Mouse (Mus musculus): Measurements from ENCODE around the gene Ccdc28a. TPM values are rescaled to one million over a fixed set of nuclear protein-coding genes. Genes with fewer than 3 reads are reported as not detected.

Gene Ccdc28a
- polyA plus RNA-seq, 1 experiment from 2014 or later, result 8.3 TPM

DNA sequence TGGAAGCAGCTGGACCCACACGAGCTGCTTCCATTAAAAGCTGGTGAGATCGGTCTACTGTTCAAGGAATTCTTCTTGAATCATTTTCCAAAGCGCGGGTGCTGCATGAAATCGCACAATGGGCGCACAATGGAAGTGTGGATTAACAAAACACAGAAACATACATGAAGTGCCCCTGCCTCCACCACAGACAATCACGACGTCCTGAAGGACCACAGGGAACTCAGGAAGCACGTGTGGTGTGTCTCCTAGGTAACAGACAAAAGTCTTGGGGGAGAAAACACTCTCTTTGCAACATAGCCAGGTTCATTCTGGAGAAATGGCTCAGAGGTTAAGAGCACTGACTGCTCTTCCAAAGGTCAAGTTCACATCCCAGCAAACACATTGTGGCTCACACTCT, 34.1 kb downstream of the Ccdc28a start:
- Histone ChIP-seq H3K9me3 (ENCODE audit: control insufficient read depth, low read length) (no peaks in the 10 kb centered on the region), H3K4me3 (replicated peaks; ENCODE audit: low read depth, low read length) (no peak overlapping the region), H3K4me1 (ENCODE audit: control insufficient read depth, insufficient read depth, low read length) (peaks cover 5% of the 10 kb centered on the region; the same call in 1 of the 2 replicates), H3K9ac (replicated peaks; ENCODE audit: low read length) (no peak overlapping the region), H3K27ac (replicated peaks; ENCODE audit: low read depth, low read length) (no peak overlapping the region), H3K4me2 (ENCODE audit: low read length) (no peak overlapping the region), H3K27me3 (ENCODE audit: control insufficient read depth, insufficient read depth, low read length) (no peaks in the 10 kb centered on the region), H3K36me3 (ENCODE audit: control insufficient read depth, insufficient read depth, low read length) (no peaks in the 10 kb centered on the region)
- no peak for ATAC-seq (ENCODE audit: low FRiP score, low TSS enrichment)
- DNase-seq, result no peak
- 53% methylated on average over 9 of the region's 9 CpGs for WGBS

DNA sequence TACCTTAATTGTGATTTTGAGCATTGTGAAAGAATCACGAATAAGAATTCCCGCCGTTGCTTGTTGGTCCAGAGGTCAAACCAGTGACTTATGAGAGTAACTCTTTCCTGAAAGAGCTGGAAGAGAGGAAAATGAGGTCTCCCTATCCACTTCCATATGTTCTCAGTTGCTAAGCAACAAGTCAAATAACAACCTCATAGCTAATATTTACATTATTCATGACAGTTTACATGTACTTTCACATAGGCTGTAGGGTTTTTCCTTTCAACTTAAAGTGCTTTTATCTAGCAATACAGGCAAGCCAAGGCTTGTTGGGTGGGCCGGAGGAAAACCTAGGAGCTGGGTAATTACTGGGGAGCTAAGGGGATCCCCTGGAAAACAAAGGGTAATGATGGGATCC, 34.9 kb downstream of the Ccdc28a start:
- ATAC-seq (ENCODE audit: low FRiP score, low TSS enrichment) (no peak), DNase-seq (no peak)
- Histone ChIP-seq H3K27ac (replicated peaks; ENCODE audit: low read depth, low read length) (no peak overlapping the region), H3K27me3 (ENCODE audit: control insufficient read depth, insufficient read depth, low read length) (no peaks in the 10 kb centered on the region), H3K4me2 (ENCODE audit: low read length) (no peak overlapping the region), H3K4me1 (ENCODE audit: control insufficient read depth, insufficient read depth, low read length) (peaks cover 5% of the 10 kb centered on the region; the same call in 1 of the 2 replicates), H3K9me3 (ENCODE audit: control insufficient read depth, low read length) (no peaks in the 10 kb centered on the region), H3K36me3 (ENCODE audit: control insufficient read depth, insufficient read depth, low read length) (no peaks in the 10 kb centered on the region), H3K9ac (replicated peaks; ENCODE audit: low read length) (no peak overlapping the region), H3K4me3 (replicated peaks; ENCODE audit: low read depth, low read length) (no peak overlapping the region)
- WGBS, result 81% methylated on average over 4 of the region's 4 CpGs

DNA sequence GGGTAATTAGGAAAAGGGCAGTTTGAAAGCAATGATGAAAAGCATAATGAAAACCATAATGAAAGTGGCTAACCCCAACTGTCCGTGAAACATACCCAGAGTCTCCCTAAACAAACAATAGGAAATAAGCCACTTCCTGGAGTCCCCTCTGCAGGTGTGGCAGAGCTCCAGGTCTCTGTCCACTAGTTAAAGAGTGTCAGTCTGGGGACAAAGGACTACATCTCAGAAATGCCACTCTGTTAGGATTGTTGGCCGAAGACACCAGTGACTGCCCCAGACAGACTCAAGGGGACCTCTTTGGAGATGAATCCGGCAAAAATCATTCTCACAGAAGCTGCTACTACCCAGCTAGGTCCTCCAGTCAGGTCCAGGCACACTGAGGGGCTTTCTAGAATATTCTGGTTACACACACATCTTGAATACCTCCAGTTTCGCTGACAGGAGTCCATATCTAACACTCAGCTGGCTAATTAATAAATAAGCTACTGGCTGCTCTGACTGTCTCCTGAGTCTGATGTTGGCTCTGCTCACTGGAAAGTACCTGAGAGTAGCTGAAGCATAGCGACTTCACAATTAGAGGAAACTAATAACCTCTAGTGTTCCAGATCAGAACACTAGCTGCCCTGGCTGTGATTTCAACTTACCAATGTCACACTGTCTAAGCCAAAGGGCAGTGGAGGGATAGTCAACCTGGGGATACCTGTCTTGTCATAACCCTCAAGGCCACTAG, 36.3 kb downstream of the Ccdc28a start:
- Histone ChIP-seq H3K4me2 (ENCODE audit: low read length) (no peak overlapping the region), H3K36me3 (ENCODE audit: control insufficient read depth, insufficient read depth, low read length) (no peaks in the 10 kb centered on the region), H3K4me3 (replicated peaks; ENCODE audit: low read depth, low read length) (no peak overlapping the region), H3K9me3 (ENCODE audit: control insufficient read depth, low read length) (no peaks in the 10 kb centered on the region), H3K27ac (replicated peaks; ENCODE audit: low read depth, low read length) (no peak overlapping the region), H3K4me1 (ENCODE audit: control insufficient read depth, insufficient read depth, low read length) (peaks cover 5% of the 10 kb centered on the region; the same call in 1 of the 2 replicates), H3K9ac (replicated peaks; ENCODE audit: low read length) (no peak overlapping the region), H3K27me3 (ENCODE audit: control insufficient read depth, insufficient read depth, low read length) (no peaks in the 10 kb centered on the region)
- ATAC-seq (ENCODE audit: low FRiP score, low TSS enrichment), result no peak
- DNase-seq, result no peak
- 85% methylated on average over 5 of the region's 5 CpGs for WGBS

DNA sequence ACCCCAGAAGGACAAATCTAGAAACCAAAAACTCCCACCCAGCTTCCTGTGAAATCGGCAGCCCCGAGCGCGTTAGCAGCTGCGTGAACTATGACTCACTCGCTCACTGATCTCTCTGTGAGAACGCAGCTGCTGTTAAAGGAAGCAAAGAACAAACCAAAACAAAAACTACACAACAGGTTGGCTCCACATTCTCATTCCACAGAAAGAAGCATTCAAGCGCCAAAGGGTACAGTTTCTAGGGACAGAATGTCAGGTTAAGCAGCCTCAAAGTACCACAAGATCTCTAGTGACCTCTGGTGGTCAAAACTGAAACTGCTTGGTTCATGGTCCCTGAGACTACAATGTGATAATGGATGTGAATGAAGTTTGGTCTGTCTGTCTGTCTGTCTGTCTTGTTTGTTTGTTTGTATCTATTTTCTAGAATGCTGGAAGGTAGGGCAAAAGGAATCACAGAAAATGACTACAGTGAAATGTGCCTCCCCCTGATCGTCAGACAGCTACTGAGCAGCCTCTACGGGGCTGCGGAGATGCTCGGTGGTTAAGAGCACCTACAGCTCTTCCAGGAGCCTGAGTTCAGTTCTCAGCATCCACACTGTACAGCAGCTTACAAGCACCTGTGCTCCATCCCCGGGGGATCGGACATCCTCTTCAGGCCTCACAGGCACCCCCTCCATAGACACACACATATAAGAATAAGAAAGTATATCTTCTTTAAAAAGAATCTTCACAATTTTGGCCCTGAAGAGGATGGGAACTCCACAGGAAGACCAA, 37.4 kb downstream of the Ccdc28a start:
- no peak overlapping the region for H3K9ac ChIP-seq (replicated peaks; ENCODE audit: low read length)
- peak; percentile 91 for DNase-seq
- H3K27ac ChIP-seq (replicated peaks; ENCODE audit: low read depth, low read length), result no peak overlapping the region
- WGBS, result 61% methylated on average over 14 of the region's 14 CpGs
- H3K27me3 ChIP-seq (ENCODE audit: control insufficient read depth, insufficient read depth, low read length), result no peaks in the 10 kb centered on the region
- H3K9me3 ChIP-seq (ENCODE audit: control insufficient read depth, low read length), result no peaks in the 10 kb centered on the region
- H3K4me3 ChIP-seq (replicated peaks; ENCODE audit: low read depth, low read length), result no peak overlapping the region
- H3K4me2 ChIP-seq (ENCODE audit: low read length), result peak overlapping the region; percentile 33
- ATAC-seq (ENCODE audit: low FRiP score, low TSS enrichment), result no peak
- peaks cover 5% of the 10 kb centered on the region; the same call in 1 of the 2 replicates for H3K4me1 ChIP-seq (ENCODE audit: control insufficient read depth, insufficient read depth, low read length)
- H3K36me3 ChIP-seq (ENCODE audit: control insufficient read depth, insufficient read depth, low read length), result no peaks in the 10 kb centered on the region

DNA sequence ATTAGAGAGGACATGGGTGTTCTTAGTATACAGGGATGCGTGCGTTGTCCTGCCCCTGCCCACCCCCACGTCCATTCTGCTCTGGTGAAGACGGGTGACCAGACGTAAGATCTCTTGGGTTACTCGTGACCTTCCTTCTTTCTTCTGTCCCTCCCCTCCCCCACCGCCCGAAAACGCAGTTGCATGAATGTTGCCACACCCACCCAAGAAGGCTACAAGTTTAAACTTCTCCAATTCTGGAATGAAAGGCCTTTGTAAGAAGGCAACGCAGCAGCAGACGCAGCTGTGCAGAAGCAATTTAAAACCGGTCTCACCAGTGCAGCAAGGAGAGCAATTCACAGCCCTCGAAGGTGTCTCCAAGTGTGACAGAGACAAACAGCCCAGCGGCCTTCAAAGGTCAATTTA, 40.1 kb downstream of the Ccdc28a start:
- H3K9me3 ChIP-seq (ENCODE audit: control insufficient read depth, low read length), result no peaks in the 10 kb centered on the region
- H3K27me3 ChIP-seq (ENCODE audit: control insufficient read depth, insufficient read depth, low read length), result no peaks in the 10 kb centered on the region
- WGBS, result 77% methylated on average over 14 of the region's 14 CpGs
- no peak overlapping the region for H3K4me3 ChIP-seq (replicated peaks; ENCODE audit: low read depth, low read length)
- no peaks in the 10 kb centered on the region for H3K36me3 ChIP-seq (ENCODE audit: control insufficient read depth, insufficient read depth, low read length)
- H3K4me1 ChIP-seq (ENCODE audit: control insufficient read depth, insufficient read depth, low read length), result no peaks in the 10 kb centered on the region
- H3K4me2 ChIP-seq (ENCODE audit: low read length), result no peak overlapping the region
- no peak for ATAC-seq (ENCODE audit: low FRiP score, low TSS enrichment)
- DNase-seq, result no peak
- H3K9ac ChIP-seq (replicated peaks; ENCODE audit: low read length), result no peak overlapping the region
- H3K27ac ChIP-seq (replicated peaks; ENCODE audit: low read depth, low read length), result no peak overlapping the region

DNA sequence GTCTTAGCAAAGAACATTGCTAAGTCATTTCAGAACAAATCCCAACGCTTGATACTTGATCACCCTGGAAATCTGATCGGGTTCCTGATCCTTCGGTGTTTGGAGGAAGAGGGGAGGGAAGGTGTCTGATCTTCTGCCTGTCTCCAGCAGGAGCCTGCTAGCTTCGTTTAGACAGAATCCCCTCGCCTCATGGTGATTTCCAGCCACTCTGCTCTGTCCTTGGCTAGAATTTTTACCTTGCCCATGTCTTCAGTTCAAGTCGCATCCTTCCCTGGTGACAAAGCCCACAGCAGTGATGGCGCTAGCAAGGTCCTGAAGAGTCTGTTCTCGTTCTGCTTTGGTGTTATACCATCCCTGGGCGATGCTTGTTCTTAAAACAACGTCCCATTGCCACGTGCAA, 40.6 kb downstream of the Ccdc28a start:
- ATAC-seq (ENCODE audit: low FRiP score, low TSS enrichment), result no peak
- Histone ChIP-seq H3K36me3 (ENCODE audit: control insufficient read depth, insufficient read depth, low read length) (no peaks in the 10 kb centered on the region), H3K4me3 (replicated peaks; ENCODE audit: low read depth, low read length) (no peak overlapping the region), H3K4me1 (ENCODE audit: control insufficient read depth, insufficient read depth, low read length) (no peaks in the 10 kb centered on the region), H3K9me3 (ENCODE audit: control insufficient read depth, low read length) (no peaks in the 10 kb centered on the region), H3K4me2 (ENCODE audit: low read length) (no peak overlapping the region), H3K9ac (replicated peaks; ENCODE audit: low read length) (no peak overlapping the region), H3K27me3 (ENCODE audit: control insufficient read depth, insufficient read depth, low read length) (no peaks in the 10 kb centered on the region), H3K27ac (replicated peaks; ENCODE audit: low read depth, low read length) (no peak overlapping the region)
- 88% methylated on average over 11 of the region's 11 CpGs for WGBS
- DNase-seq, result no peak

DNA sequence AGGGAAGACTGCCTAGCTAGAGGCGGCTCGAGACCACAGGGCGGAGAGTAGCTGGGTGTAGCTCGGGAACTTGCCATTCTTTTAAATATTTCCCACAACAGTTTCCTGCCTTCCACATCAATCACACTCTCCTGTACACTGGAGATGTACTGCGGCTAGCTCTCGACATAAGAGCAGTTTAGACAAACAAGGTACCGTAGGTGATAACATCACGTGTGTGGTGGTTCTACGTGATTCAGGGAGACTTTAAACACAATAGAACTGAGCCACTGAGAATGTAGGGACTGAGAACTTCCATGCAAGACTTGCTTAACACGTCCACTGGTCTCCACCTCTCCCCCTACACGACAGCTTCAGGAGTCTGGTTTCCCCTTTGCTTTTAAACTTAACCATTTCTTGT, 41.6 kb downstream of the Ccdc28a start:
- H3K4me2 ChIP-seq (ENCODE audit: low read length), result no peak overlapping the region
- no peak for ATAC-seq (ENCODE audit: low FRiP score, low TSS enrichment)
- no peaks in the 10 kb centered on the region for H3K9me3 ChIP-seq (ENCODE audit: control insufficient read depth, low read length)
- 90% methylated on average over 11 of the region's 11 CpGs for WGBS
- H3K4me3 ChIP-seq (replicated peaks; ENCODE audit: low read depth, low read length), result no peak overlapping the region
- H3K27ac ChIP-seq (replicated peaks; ENCODE audit: low read depth, low read length), result no peak overlapping the region
- no peaks in the 10 kb centered on the region for H3K4me1 ChIP-seq (ENCODE audit: control insufficient read depth, insufficient read depth, low read length)
- no peaks in the 10 kb centered on the region for H3K27me3 ChIP-seq (ENCODE audit: control insufficient read depth, insufficient read depth, low read length)
- DNase-seq, result no peak
- H3K36me3 ChIP-seq (ENCODE audit: control insufficient read depth, insufficient read depth, low read length), result no peaks in the 10 kb centered on the region
- H3K9ac ChIP-seq (replicated peaks; ENCODE audit: low read length), result no peak overlapping the region

DNA sequence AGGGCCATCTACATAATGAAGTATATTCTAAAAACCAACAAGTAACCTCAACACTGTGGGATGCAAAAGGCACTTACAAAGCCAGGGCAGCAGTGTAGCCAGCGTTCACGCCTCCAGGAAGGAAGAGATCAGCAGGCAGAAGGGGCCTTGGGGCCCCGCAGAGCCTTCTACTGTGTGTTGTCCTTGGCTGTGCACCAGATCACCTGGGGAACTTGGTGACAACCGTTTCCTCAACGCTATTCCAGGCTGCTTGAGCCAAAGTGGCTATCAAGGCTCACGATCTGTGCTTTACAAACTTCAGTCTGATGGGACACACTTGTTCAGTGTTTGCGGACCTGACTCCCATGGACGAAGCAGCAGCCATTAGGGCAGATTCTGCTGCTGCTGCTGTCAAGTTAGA, 43.1 kb downstream of the Ccdc28a start:
- ATAC-seq (ENCODE audit: low FRiP score, low TSS enrichment) (no peak), DNase-seq (no peak)
- no peak overlapping the region for H3K4me3 ChIP-seq (replicated peaks; ENCODE audit: low read depth, low read length)
- H3K4me1 ChIP-seq (ENCODE audit: control insufficient read depth, insufficient read depth, low read length), result no peaks in the 10 kb centered on the region
- WGBS, result 86% methylated on average over 8 of the region's 8 CpGs
- no peak overlapping the region for H3K4me2 ChIP-seq (ENCODE audit: low read length)
- H3K9me3 ChIP-seq (ENCODE audit: control insufficient read depth, low read length), result no peaks in the 10 kb centered on the region
- H3K9ac ChIP-seq (replicated peaks; ENCODE audit: low read length), result no peak overlapping the region
- no peaks in the 10 kb centered on the region for H3K36me3 ChIP-seq (ENCODE audit: control insufficient read depth, insufficient read depth, low read length)
- no peak overlapping the region for H3K27ac ChIP-seq (replicated peaks; ENCODE audit: low read depth, low read length)
- H3K27me3 ChIP-seq (ENCODE audit: control insufficient read depth, insufficient read depth, low read length), result no peaks in the 10 kb centered on the region

DNA sequence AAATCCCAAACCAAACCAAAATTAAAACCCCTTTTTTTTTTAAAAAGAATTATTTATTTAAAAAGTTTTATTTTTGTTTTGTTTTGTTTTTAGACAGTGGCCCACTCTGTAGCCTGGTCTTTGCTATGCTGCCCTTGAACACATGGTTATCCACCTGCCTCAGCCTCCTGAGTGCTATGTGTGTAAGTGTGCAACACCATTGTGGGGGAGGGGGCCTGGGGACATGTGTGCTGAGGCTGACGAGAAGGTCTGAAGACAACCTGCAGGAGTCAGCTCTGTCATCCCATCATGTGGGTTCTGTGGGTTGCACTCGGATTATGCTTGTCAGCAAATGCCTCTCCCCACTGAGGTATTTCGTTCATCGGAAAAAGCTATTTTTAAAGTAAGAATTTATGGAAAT, 45.3 kb downstream of the Ccdc28a start:
- ATAC-seq (ENCODE audit: low FRiP score, low TSS enrichment), result no peak
- H3K27me3 ChIP-seq (ENCODE audit: control insufficient read depth, insufficient read depth, low read length), result no peaks in the 10 kb centered on the region
- H3K4me2 ChIP-seq (ENCODE audit: low read length), result no peak overlapping the region

More for the DNA sequence above, 45.3 kb downstream of the Ccdc28a start:
- H3K9ac ChIP-seq (replicated peaks; ENCODE audit: low read length), result no peak overlapping the region
- no peak overlapping the region for H3K4me3 ChIP-seq (replicated peaks; ENCODE audit: low read depth, low read length)
- no peaks in the 10 kb centered on the region for H3K36me3 ChIP-seq (ENCODE audit: control insufficient read depth, insufficient read depth, low read length)
- H3K4me1 ChIP-seq (ENCODE audit: control insufficient read depth, insufficient read depth, low read length), result no peaks in the 10 kb centered on the region
- no peak for DNase-seq
- no peak overlapping the region for H3K27ac ChIP-seq (replicated peaks; ENCODE audit: low read depth, low read length)
- H3K9me3 ChIP-seq (ENCODE audit: control insufficient read depth, low read length), result no peaks in the 10 kb centered on the region
- WGBS, result 87% methylated on average over 4 of the region's 4 CpGs

Measured in midbrain, embryonic 14.5 days (tissue).